Mouse (Mus musculus) brain, embryonic 14.5 days (tissue): ENCODE data around the gene Gh.
A peak's percentile ranks its signal among the peaks of the same experiment; 100 is the strongest.

ENCODE experiments used
- CTCF ChIP-seq: fragments of 200-500 bp; IDR thresholded peaks from 2 replicates; pipeline ENCODE4 v1.5.1; 2012; ENCODE audit warnings: inconsistent platforms, mild to moderate bottlenecking, moderate library complexity, borderline replicate concordance; ENCODE audit not compliant: insufficient read depth, insufficient read length; ENCODE audit errors: extremely low read depth
- POLR2A ChIP-seq: fragments of 200-500 bp; IDR thresholded peaks from 2 replicates; pipeline ENCODE4 v1.6.1; 2012; ENCODE audit warnings: mild to moderate bottlenecking, inconsistent platforms, borderline replicate concordance; ENCODE audit not compliant: poor library complexity, insufficient read depth, insufficient read length, severe bottlenecking; ENCODE audit errors: extremely low read depth

- TF ChIP-seq CTCF = no peak
- TF ChIP-seq POLR2A = peak; percentile 47; the same call in 1 of the 2 replicates
Observed at GRCm38 (mm10) chr11:106255685-106256451, 45.8 kb downstream of the Gh start, which contains the start of the genes Ftsj3 and Psmc5.
